Mouse (Mus musculus): ENCODE measurements around the gene Trim24.

The Trim24 gene

GRCm38 (mm10) chr6:37863961-37864730 is 6.5 kb upstream of the Trim24 start:
- DNase-seq (ENCODE audit: low spot score in 2 of 2): no peak

GRCm38 (mm10) chr6:37871137-37871851 is 683 bp downstream of the Trim24 start:
- peak; percentile 31 to 34 for DNase-seq (ENCODE audit: low spot score in 2 of 2)

GRCm38 (mm10) chr6:37872861-37873260 is 2.2 kb downstream of the Trim24 start:
- DNase-seq (ENCODE audit: low spot score in 2 of 2): no peak

GRCm38 (mm10) chr6:37873731-37874130 is 3.1 kb downstream of the Trim24 start:
- DNase-seq (ENCODE audit: low spot score in 2 of 2): no peak

GRCm38 (mm10) chr6:37878206-37878605 is 7.6 kb downstream of the Trim24 start:
- DNase-seq (ENCODE audit: low spot score in 2 of 2): no peak

- no peak for DNase-seq (ENCODE audit: low spot score in 2 of 2)
These were observed 10.0 kb downstream of the Trim24 start for GRCm38 (mm10) chr6:37880586-37880985.

GRCm38 (mm10) chr6:37893586-37893985 is 23.0 kb downstream of the Trim24 start:
- DNase-seq (ENCODE audit: low spot score in 2 of 2): no peak

- DNase-seq (ENCODE audit: low spot score in 2 of 2): peak in 1 of 2 experiments; percentile 6
These were observed 25.2 kb downstream of the Trim24 start for GRCm38 (mm10) chr6:37895646-37896435.

- no peak for DNase-seq (ENCODE audit: low spot score in 2 of 2)
These were observed 29.6 kb downstream of the Trim24 start for GRCm38 (mm10) chr6:37900221-37900620.

- DNase-seq (ENCODE audit: low spot score in 2 of 2): no peak
These were observed 31.2 kb downstream of the Trim24 start for GRCm38 (mm10) chr6:37901791-37902190.

GRCm38 (mm10) chr6:37903810-37904209 is 33.2 kb downstream of the Trim24 start:
- DNase-seq (ENCODE audit: low spot score in 2 of 2): no peak

- no peak for DNase-seq (ENCODE audit: low spot score in 2 of 2)
These were observed 42.9 kb downstream of the Trim24 start for GRCm38 (mm10) chr6:37913525-37913924.

- no peak for DNase-seq (ENCODE audit: low spot score in 2 of 2)
These were observed 54.5 kb downstream of the Trim24 start for GRCm38 (mm10) chr6:37925104-37925503.

- DNase-seq (ENCODE audit: low spot score in 2 of 2): no peak
These were observed 56.1 kb downstream of the Trim24 start for GRCm38 (mm10) chr6:37926751-37927150.

GRCm38 (mm10) chr6:37936498-37936897 is 65.9 kb downstream of the Trim24 start:
- no peak for DNase-seq (ENCODE audit: low spot score in 2 of 2)

GRCm38 (mm10) chr6:37951306-37951705 is 80.7 kb downstream of the Trim24 start:
- DNase-seq (ENCODE audit: low spot score in 2 of 2): no peak

- DNase-seq (ENCODE audit: low spot score in 2 of 2): no peak
These were observed 96.8 kb downstream of the Trim24 start for GRCm38 (mm10) chr6:37967386-37967785.

GRCm38 (mm10) chr6:38007459-38007858 is 136.8 kb downstream of the Trim24 start:
- DNase-seq (ENCODE audit: low spot score in 2 of 2): no peak

GRCm38 (mm10) chr6:38012829-38013228 is 142.2 kb downstream of the Trim24 start:
- no peak for DNase-seq (ENCODE audit: low spot score in 2 of 2)

Measured in urinary bladder, postnatal 36 days (tissue).